Mouse (Mus musculus): ENCODE data around the gene Fopnl.

Fopnl gene

GRCm38 (mm10) chr16:14316884-14317876, at the start of gene Fopnl:
Fopnl (minus strand) TSS chr16:14317405.
- DNase-seq (ENCODE audit: low read depth, low spot score), result peak; percentile 98

- DNase-seq (ENCODE audit: low read depth, low spot score), result peak; percentile 12
These were observed 48.8 kb upstream of the Fopnl start for GRCm38 (mm10) chr16:14366017-14366416.

GRCm38 (mm10) chr16:14365457-14365856, 48.3 kb upstream of the Fopnl start:
- peak; percentile 11 for DNase-seq (ENCODE audit: low read depth, low spot score)

GRCm38 (mm10) chr16:14364066-14364465, 46.9 kb upstream of the Fopnl start:
- DNase-seq (ENCODE audit: low read depth, low spot score), result no peak

GRCm38 (mm10) chr16:14363496-14363895, 46.3 kb upstream of the Fopnl start:
- DNase-seq (ENCODE audit: low read depth, low spot score), result no peak

- DNase-seq (ENCODE audit: low read depth, low spot score), result no peak
These were observed 45.1 kb upstream of the Fopnl start for GRCm38 (mm10) chr16:14362099-14362820.

- peak; percentile 79 for DNase-seq (ENCODE audit: low read depth, low spot score)
These were observed 44.3 kb upstream of the Fopnl start, which contains the start of gene Abcc1 for GRCm38 (mm10) chr16:14361362-14362098. Abcc1 (plus strand) TSS chr16:14361558.

GRCm38 (mm10) chr16:14360931-14361330, 43.7 kb upstream of the Fopnl start:
- no peak for DNase-seq (ENCODE audit: low read depth, low spot score)

GRCm38 (mm10) chr16:14358531-14358930, 41.3 kb upstream of the Fopnl start:
- DNase-seq (ENCODE audit: low read depth, low spot score), result no peak

GRCm38 (mm10) chr16:14357859-14358258, 40.7 kb upstream of the Fopnl start:
- no peak for DNase-seq (ENCODE audit: low read depth, low spot score)

- no peak for DNase-seq (ENCODE audit: low read depth, low spot score)
These were observed 35.5 kb upstream of the Fopnl start for GRCm38 (mm10) chr16:14352663-14353062.

GRCm38 (mm10) chr16:14352234-14352633, 35.0 kb upstream of the Fopnl start:
- no peak for DNase-seq (ENCODE audit: low read depth, low spot score)

GRCm38 (mm10) chr16:14351571-14351970, 34.4 kb upstream of the Fopnl start:
- no peak for DNase-seq (ENCODE audit: low read depth, low spot score)

GRCm38 (mm10) chr16:14344967-14345366, 27.8 kb upstream of the Fopnl start:
- DNase-seq (ENCODE audit: low read depth, low spot score), result no peak

GRCm38 (mm10) chr16:14328156-14328555, 11.0 kb upstream of the Fopnl start:
- no peak for DNase-seq (ENCODE audit: low read depth, low spot score)

- DNase-seq (ENCODE audit: low read depth, low spot score), result no peak
These were observed 3.3 kb upstream of the Fopnl start for GRCm38 (mm10) chr16:14320494-14320893.

- no peak for DNase-seq (ENCODE audit: low read depth, low spot score)
These were observed 2.5 kb upstream of the Fopnl start for GRCm38 (mm10) chr16:14319681-14320080.

- DNase-seq (ENCODE audit: low read depth, low spot score), result no peak
These were observed 4.3 kb downstream of the Fopnl start for GRCm38 (mm10) chr16:14312914-14313313.

- DNase-seq (ENCODE audit: low read depth, low spot score), result peak; percentile 84
These were observed 5.8 kb downstream of the Fopnl start for GRCm38 (mm10) chr16:14311371-14311770.

- DNase-seq (ENCODE audit: low read depth, low spot score), result no peak
These were observed 7.4 kb downstream of the Fopnl start for GRCm38 (mm10) chr16:14309833-14310232.

GRCm38 (mm10) chr16:14308245-14309073, 8.7 kb downstream of the Fopnl start:
- no peak for DNase-seq (ENCODE audit: low read depth, low spot score)
